Mouse (Mus musculus): ENCODE measurements around the gene Tnn.

Tnn gene

GRCm38 (mm10) chr1:160080800-160081436, 72.5 kb downstream of the Tnn start:
- DNase-seq = peak; percentile 64

GRCm38 (mm10) chr1:160078882-160079661, 74.3 kb downstream of the Tnn start:
- DNase-seq = no peak

- DNase-seq = no peak
Observed at GRCm38 (mm10) chr1:160064547-160065144, 88.7 kb downstream of the Tnn start.

- DNase-seq = no peak
Observed at GRCm38 (mm10) chr1:160061725-160062366, 91.5 kb downstream of the Tnn start.

GRCm38 (mm10) chr1:160061321-160061720, 92.1 kb downstream of the Tnn start:
- no peak for DNase-seq

- no peak for DNase-seq
Observed at GRCm38 (mm10) chr1:160060542-160060941, 92.8 kb downstream of the Tnn start.

GRCm38 (mm10) chr1:160059908-160060307, 93.5 kb downstream of the Tnn start:
- no peak for DNase-seq

- DNase-seq = no peak
Observed at GRCm38 (mm10) chr1:160057657-160058056, 95.7 kb downstream of the Tnn start.

- DNase-seq = no peak
Observed at GRCm38 (mm10) chr1:160054366-160055078, 98.9 kb downstream of the Tnn start.

- no peak for DNase-seq
Observed at GRCm38 (mm10) chr1:160053510-160054305, 99.7 kb downstream of the Tnn start.

GRCm38 (mm10) chr1:160052556-160053315, 100.6 kb downstream of the Tnn start:
- DNase-seq = no peak

- DNase-seq = no peak
Observed at GRCm38 (mm10) chr1:160050898-160051297, 102.5 kb downstream of the Tnn start.

- DNase-seq = no peak
Observed at GRCm38 (mm10) chr1:160049131-160049880, 104.1 kb downstream of the Tnn start.

- no peak for DNase-seq
Observed at GRCm38 (mm10) chr1:160047481-160047931, 105.9 kb downstream of the Tnn start.

GRCm38 (mm10) chr1:160046786-160047185, 106.6 kb downstream of the Tnn start:
- no peak for DNase-seq

GRCm38 (mm10) chr1:160045971-160046370, 107.4 kb downstream of the Tnn start:
- DNase-seq = no peak

GRCm38 (mm10) chr1:160045056-160045715, 108.2 kb downstream of the Tnn start:
- DNase-seq = no peak

GRCm38 (mm10) chr1:160044237-160045021, 109.0 kb downstream of the Tnn start, which contains the start of gene 4930523C07Rik:
TSS of gene 4930523C07Rik (plus strand) at chr1:160044382.
- no peak for DNase-seq

Data from right cerebral cortex, postnatal 25 days (tissue).